Mouse (Mus musculus) limb, embryonic 14.5 days (tissue): Measurements from ENCODE around the gene Ehd4. TPM values are rescaled to one million over a fixed set of nuclear protein-coding genes. Genes with fewer than 3 reads are reported as not detected.

Experiments used
- ATAC-seq: fragments of 200-750 bp; cut with Nextera tagmentation; 2 replicates; pipeline ENCODE4 v1.8.0; 2017; ENCODE audit warnings: low read depth, moderate number of reproducible peaks, moderate TSS enrichment; ENCODE audit not compliant: low FRiP score
- DNase-seq: peaks from one replicate; pipeline ENCODE4 v3.0.0-alpha.2; 2015; ENCODE audit warnings: low spot score
- H3K27ac ChIP-seq: fragments of 300-500 bp; sonication (generic); replicated peaks from 2 replicates; pipeline ENCODE4 v1.5.1; 2014; ENCODE audit warnings: low read depth, mild to moderate bottlenecking, low read length, moderate library complexity, mixed read lengths
- H3K27me3 ChIP-seq: fragments of 300-500 bp; sonication (generic); 2 replicates; pipeline ENCODE4 v1.6.1; 2014; ENCODE audit warnings: low read length, mixed read lengths; ENCODE audit not compliant: control insufficient read depth, insufficient read depth
- H3K36me3 ChIP-seq: fragments of 300-500 bp; sonication (generic); 2 replicates; pipeline ENCODE4 v1.6.1; 2014; ENCODE audit warnings: mild to moderate bottlenecking, low read length, moderate library complexity, mixed read lengths; ENCODE audit not compliant: control insufficient read depth, insufficient read depth
- H3K4me1 ChIP-seq: fragments of 300-500 bp; sonication (generic); 2 replicates; pipeline ENCODE4 v1.6.1; 2014; ENCODE audit warnings: antibody characterized with exemption, low read length, mixed read lengths; ENCODE audit not compliant: control insufficient read depth, insufficient read depth
- H3K4me2 ChIP-seq: fragments of 300-500 bp; sonication (generic); replicated peaks from 2 replicates; pipeline ENCODE4 v1.6.1; 2014; ENCODE audit warnings: low read depth, mild to moderate bottlenecking, low read length, moderate library complexity; ENCODE audit not compliant: severe bottlenecking
- H3K4me3 ChIP-seq: fragments of 300-500 bp; sonication (generic); replicated peaks from 2 replicates; pipeline ENCODE4 v1.5.1; 2014; ENCODE audit warnings: low read length
- H3K9ac ChIP-seq: fragments of 300-500 bp; sonication (generic); 2 replicates; pipeline ENCODE4 v1.6.1; 2014; ENCODE audit warnings: mild to moderate bottlenecking, low read depth, low read length, moderate library complexity; ENCODE audit not compliant: severe bottlenecking
- H3K9me3 ChIP-seq: fragments of 300-500 bp; sonication (generic); 2 replicates; pipeline ENCODE4 v1.6.1; 2016; ENCODE audit warnings: low read length; ENCODE audit not compliant: control insufficient read depth
- POLR2A ChIP-seq: fragments of 200-500 bp; IDR thresholded peaks from 2 replicates; pipeline ENCODE4 v1.8.0; 2012; ENCODE audit warnings: inconsistent platforms, mild to moderate bottlenecking, moderate library complexity, borderline replicate concordance; ENCODE audit not compliant: insufficient read depth, insufficient read length; ENCODE audit errors: extremely low read depth
- WGBS: fragments of 180-500 bp; shearing (Covaris S2); extraction: QIAGEN DNeasy Blood & Tissue Kit; methylation state at CpG from one replicate; pipeline ENCODE4 v1.1.7; 2014; 5-methylcytosine and 5-hydroxymethylcytosine counted together
- polyA plus RNA-seq, 2 experiments: library from polyadenylated mRNA; depleted of rRNA in 1 of 2; stranded (reverse) in 1 of 2; unstranded in 1 of 2; fragments of >200 nt; fragmentation: Nextera tagmentation in 1 of 2; extraction: Ambion mirVana in 1 of 2; gene quantifications; 2 replicates each; pipeline versions ENCODE4 v1.2.1 to v1.2.3; 2012 to 2014

Gene Ehd4
- polyA plus RNA-seq, 2 experiments: 19.7 to 51.0 TPM

GRCm38 (mm10) chr2:120105861-120106260 lies 48.5 kb downstream of the Ehd4 start:
- Histone ChIP-seq H3K4me3 (no peak overlapping the region), H3K27me3 (no peaks in the 10 kb centered on the region), H3K4me1 (0 out of 2 replicates have a peak, but pooled peaks cover 2% of the 10 kb centered on the region), H3K36me3 (no peaks in the 10 kb centered on the region), H3K4me2 (no peak overlapping the region), H3K9me3 (no peaks in the 10 kb centered on the region), H3K9ac (no peak overlapping the region), H3K27ac (no peak overlapping the region)
- 67% methylated on average over 3 of the region's 3 CpGs for WGBS
- no peak for DNase-seq
- no peak for TF ChIP-seq POLR2A
- no peak for ATAC-seq

- H3K27me3 ChIP-seq: no peaks in the 10 kb centered on the region
- no peak overlapping the region for H3K4me3 ChIP-seq
- DNase-seq (peak; percentile 51), ATAC-seq (peak; percentile 51; the same call in 1 of the 2 replicates)
- no peak overlapping the region for H3K27ac ChIP-seq
- H3K9me3 ChIP-seq: no peaks in the 10 kb centered on the region
- H3K9ac ChIP-seq: no peak overlapping the region
- 34% methylated on average over 6 of the region's 6 CpGs for WGBS
- no peak overlapping the region for H3K4me2 ChIP-seq
- peaks cover 5% of the 10 kb centered on the region; the same call in 1 of the 2 replicates for H3K4me1 ChIP-seq
- no peaks in the 10 kb centered on the region for H3K36me3 ChIP-seq
- no peak for TF ChIP-seq POLR2A
Measured at GRCm38 (mm10) chr2:120102881-120103280, 51.5 kb downstream of the Ehd4 start.

GRCm38 (mm10) chr2:120102450-120102849 lies 52.0 kb downstream of the Ehd4 start:
- Histone ChIP-seq H3K9ac (no peak overlapping the region), H3K9me3 (no peaks in the 10 kb centered on the region), H3K4me2 (no peak overlapping the region), H3K36me3 (no peaks in the 10 kb centered on the region), H3K4me1 (peaks cover 5% of the 10 kb centered on the region; the same call in 1 of the 2 replicates), H3K4me3 (no peak overlapping the region), H3K27ac (no peak overlapping the region), H3K27me3 (no peaks in the 10 kb centered on the region)
- ATAC-seq (peak; percentile 38; the same call in 1 of the 2 replicates), DNase-seq (no peak)
- WGBS: 35% methylated on average over 2 of the region's 2 CpGs
- no peak for TF ChIP-seq POLR2A

DNA sequence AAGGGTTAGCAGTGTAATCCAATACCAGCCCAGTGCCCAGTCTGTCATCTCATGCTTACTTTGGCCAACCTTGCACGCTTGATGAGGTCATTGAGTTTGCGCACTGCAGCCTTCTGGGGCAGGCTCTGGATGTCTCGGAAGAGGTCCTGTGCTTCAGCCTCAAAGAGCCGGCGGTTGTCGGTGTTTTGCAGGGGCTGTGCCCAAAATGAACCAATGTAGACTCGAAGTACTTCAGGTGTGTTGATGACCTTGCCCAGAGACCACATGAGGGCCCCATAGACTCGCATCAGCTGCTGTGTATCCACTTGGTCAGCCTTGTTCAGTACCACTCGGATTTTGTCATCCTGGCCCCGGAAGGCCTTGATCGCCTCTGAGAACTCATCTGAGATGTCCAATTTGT lies 52.4 kb downstream of the Ehd4 start:
- H3K4me1 ChIP-seq: peaks cover 5% of the 10 kb centered on the region; the same call in 1 of the 2 replicates
- no peak for ATAC-seq
- DNase-seq: no peak
- no peak overlapping the region for H3K9ac ChIP-seq
- no peak overlapping the region for H3K4me3 ChIP-seq
- no peak overlapping the region for H3K27ac ChIP-seq
- no peaks in the 10 kb centered on the region for H3K36me3 ChIP-seq
- H3K9me3 ChIP-seq: no peaks in the 10 kb centered on the region
- WGBS: 91% methylated on average over 11 of the region's 11 CpGs
- TF ChIP-seq POLR2A: no peak
- H3K4me2 ChIP-seq: no peak overlapping the region
- H3K27me3 ChIP-seq: no peaks in the 10 kb centered on the region

GRCm38 (mm10) chr2:120099886-120100285 lies 54.5 kb downstream of the Ehd4 start:
- no peak for DNase-seq
- no peak for TF ChIP-seq POLR2A
- Histone ChIP-seq H3K36me3 (0 out of 2 replicates have a peak, but pooled peaks cover 3% of the 10 kb centered on the region), H3K27me3 (no peaks in the 10 kb centered on the region), H3K27ac (no peak overlapping the region), H3K9ac (no peak overlapping the region), H3K4me2 (no peak overlapping the region), H3K4me1 (peaks cover 5% of the 10 kb centered on the region; the same call in 1 of the 2 replicates), H3K4me3 (no peak overlapping the region), H3K9me3 (no peaks in the 10 kb centered on the region)
- no peak for ATAC-seq
- WGBS: 91% methylated on average over 3 of the region's 3 CpGs
